ENCODE assay signal across 8 mouse cellular contexts in the genomic region with DNA sequence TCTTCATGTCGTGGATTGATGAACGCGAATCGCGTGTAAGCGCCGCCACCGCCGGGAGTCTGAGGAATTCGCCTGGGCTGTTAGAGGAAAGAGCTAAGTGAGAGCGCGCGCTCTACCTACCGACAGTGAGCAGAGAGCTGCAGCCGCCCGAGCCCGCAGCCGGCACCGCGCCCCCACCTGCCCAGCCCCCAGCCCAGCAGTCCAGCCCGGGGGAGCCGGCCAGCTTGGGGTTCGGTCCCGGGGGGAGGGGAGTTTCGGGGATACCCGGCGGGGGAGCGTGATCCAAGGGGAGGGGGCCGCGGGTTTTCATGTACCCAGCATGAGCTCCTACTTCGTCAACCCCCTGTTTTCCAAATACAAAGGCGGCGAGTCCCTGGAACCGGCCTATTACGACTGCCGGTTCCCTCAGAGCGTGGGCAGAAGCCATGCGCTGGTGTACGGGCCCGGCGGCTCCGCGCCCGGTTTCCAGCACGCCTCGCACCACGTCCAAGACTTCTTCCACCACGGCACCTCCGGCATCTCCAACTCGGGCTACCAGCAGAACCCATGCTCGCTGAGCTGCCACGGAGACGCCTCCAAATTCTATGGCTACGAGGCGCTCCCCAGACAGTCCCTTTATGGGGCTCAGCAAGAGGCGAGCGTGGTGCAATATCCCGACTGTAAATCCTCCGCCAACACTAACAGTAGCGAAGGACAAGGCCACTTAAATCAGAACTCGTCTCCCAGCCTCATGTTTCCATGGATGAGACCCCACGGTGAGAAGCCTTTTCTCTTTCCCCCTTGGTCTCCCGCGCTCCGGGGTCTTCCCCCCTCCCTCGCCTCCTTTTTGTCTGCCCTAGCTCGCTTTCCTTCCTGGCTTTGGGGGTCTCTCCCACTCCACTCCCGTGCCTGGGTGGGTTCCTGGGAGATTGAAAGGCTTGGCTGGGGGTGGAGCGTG. TPM values are rescaled to one million over a fixed set of nuclear protein-coding genes. Genes with fewer than 3 reads are reported as not detected.
DNase-seq lines count a peak whose midpoint lies in the region; ATAC-seq and TF ChIP-seq lines count a peak whose summit lies in the region.

Hoxc8 (plus strand) TSS at position 147 of the 937 bp plus-strand sequence.

- no peak within 1 kb of the TSS for H3K9ac ChIP-seq in embryonic facial prominence, embryonic 13.5 days
- H3K9ac ChIP-seq in lung, embryonic 15.5 days: no peak within 1 kb of the TSS
- H3K9ac ChIP-seq in lung, postnatal 0 days (replicated peaks; ENCODE audit: low read depth): no peak within 1 kb of the TSS
- peak within 1 kb of the TSS; percentile 58 for H3K9ac ChIP-seq in intestine, embryonic 14.5 days (ENCODE audit: low read length)
- H3K9ac ChIP-seq in neural tube, embryonic 15.5 days (replicated peaks): peak within 1 kb of the TSS; percentile 64

- peaks cover 99% of the 10 kb centered on the region for H3K27me3 ChIP-seq in embryonic facial prominence, embryonic 13.5 days
- peaks cover 100% of the 10 kb centered on the region for H3K27me3 ChIP-seq in embryonic facial prominence, embryonic 10.5 days (replicated peaks; ENCODE audit: low read depth, poor library complexity, severe bottlenecking)
- peaks cover 98% of the 10 kb centered on the region for H3K27me3 ChIP-seq in lung, embryonic 15.5 days
- H3K27me3 ChIP-seq in lung, postnatal 0 days (replicated peaks; ENCODE audit: insufficient read depth, low read length): peaks cover 93% of the 10 kb centered on the region
- H3K27me3 ChIP-seq in intestine, embryonic 14.5 days (replicated peaks; ENCODE audit: control insufficient read depth, insufficient read depth, low read length): peaks cover 94% of the 10 kb centered on the region
- H3K27me3 ChIP-seq in neural tube, embryonic 15.5 days (replicated peaks): peaks cover 2% of the 10 kb centered on the region; the same call in 1 of the 2 replicates

- H3K4me2 ChIP-seq in embryonic facial prominence, embryonic 13.5 days: 0 out of 2 replicates have a peak within 1 kb of the TSS, but pooled peaks have one; percentile 11
- H3K4me2 ChIP-seq in lung, embryonic 15.5 days: 0 out of 2 replicates have a peak within 1 kb of the TSS, but pooled peaks have one; percentile 18
- H3K4me2 ChIP-seq in lung, postnatal 0 days (replicated peaks; ENCODE audit: low read depth, low read length): no peak within 1 kb of the TSS
- H3K4me2 ChIP-seq in intestine, embryonic 14.5 days (ENCODE audit: low read length): peak within 1 kb of the TSS; percentile 52
- peak within 1 kb of the TSS; percentile 82 for H3K4me2 ChIP-seq in neural tube, embryonic 15.5 days

- no peaks in the 10 kb centered on the region for H3K36me3 ChIP-seq in embryonic facial prominence, embryonic 13.5 days
- no peaks in the 10 kb centered on the region for H3K36me3 ChIP-seq in embryonic facial prominence, embryonic 10.5 days (replicated peaks)
- no peaks in the 10 kb centered on the region for H3K36me3 ChIP-seq in lung, embryonic 15.5 days
- no peaks in the 10 kb centered on the region for H3K36me3 ChIP-seq in lung, postnatal 0 days (ENCODE audit: insufficient read depth, low read length)
- no peaks in the 10 kb centered on the region for H3K36me3 ChIP-seq in intestine, embryonic 14.5 days (ENCODE audit: control insufficient read depth, insufficient read depth, low read length)
- no peaks in the 10 kb centered on the region for H3K36me3 ChIP-seq in neural tube, embryonic 15.5 days

- H3K9me3 ChIP-seq in embryonic facial prominence, embryonic 13.5 days: no peaks in the 10 kb centered on the region
- no peaks in the 10 kb centered on the region for H3K9me3 ChIP-seq in embryonic facial prominence, embryonic 10.5 days
- H3K9me3 ChIP-seq in lung, embryonic 15.5 days: no peaks in the 10 kb centered on the region
- H3K9me3 ChIP-seq in lung, postnatal 0 days (ENCODE audit: low read length): no peaks in the 10 kb centered on the region
- H3K9me3 ChIP-seq in intestine, embryonic 14.5 days (ENCODE audit: control insufficient read depth, low read length): no peaks in the 10 kb centered on the region
- H3K9me3 ChIP-seq in neural tube, embryonic 15.5 days (replicated peaks): no peaks in the 10 kb centered on the region

- TF ChIP-seq EP300 in lung, postnatal 0 days (IDR thresholded peaks at IDR 0.05): no peak

- TF ChIP-seq CTCF in lung, postnatal 0 days (IDR thresholded peaks at IDR 0.05): no peak

- H3K27ac ChIP-seq in embryonic facial prominence, embryonic 13.5 days: no peak within 1 kb of the TSS
- no peak within 1 kb of the TSS for H3K27ac ChIP-seq in embryonic facial prominence, embryonic 10.5 days (replicated peaks)
- H3K27ac ChIP-seq in lung, embryonic 15.5 days: no peak within 1 kb of the TSS
- no peak within 1 kb of the TSS for H3K27ac ChIP-seq in lung, postnatal 0 days (ENCODE audit: low read length)
- peak within 1 kb of the TSS; percentile 51; the same call in 1 of the 2 replicates for H3K27ac ChIP-seq in intestine, embryonic 14.5 days (ENCODE audit: low read depth)
- peak within 1 kb of the TSS; percentile 89 for H3K27ac ChIP-seq in neural tube, embryonic 15.5 days (replicated peaks)

- H3K4me3 ChIP-seq in embryonic facial prominence, embryonic 13.5 days: peak within 1 kb of the TSS; percentile 16; the same call in 1 of the 2 replicates
- no peak within 1 kb of the TSS for H3K4me3 ChIP-seq in embryonic facial prominence, embryonic 10.5 days
- H3K4me3 ChIP-seq in lung, embryonic 15.5 days: 0 out of 2 replicates have a peak within 1 kb of the TSS, but pooled peaks have one; percentile 8
- no peak within 1 kb of the TSS for H3K4me3 ChIP-seq in lung, postnatal 0 days (ENCODE audit: low read depth, low read length)
- peak within 1 kb of the TSS; percentile 42 for H3K4me3 ChIP-seq in intestine, embryonic 14.5 days (ENCODE audit: low read depth, low read length)
- H3K4me3 ChIP-seq in neural tube, embryonic 15.5 days (replicated peaks): peak within 1 kb of the TSS; percentile 52

- ATAC-seq in embryonic facial prominence, embryonic 13.5 days (ENCODE audit: insufficient number of reproducible peaks, insufficient read depth, low FRiP score, low TSS enrichment, low read depth): no peak
- no peak for ATAC-seq in lung, embryonic 15.5 days (ENCODE audit: borderline replicate concordance, extremely low read depth, low FRiP score, low TSS enrichment)
- ATAC-seq in lung, postnatal 0 days: no peak
- ATAC-seq in intestine, embryonic 14.5 days (replicated peaks; ENCODE audit: low FRiP score, low TSS enrichment, low read depth): 0 out of 2 replicates have a peak, but pooled peaks have one; percentile 32
- peak; percentile 57 for ATAC-seq in neural tube, embryonic 15.5 days (ENCODE audit: low FRiP score)

- DNase-seq in embryonic facial prominence, embryonic 10.5 days (ENCODE audit: low spot score): no peak
- DNase-seq in lung, postnatal 0 days (ENCODE audit: low spot score): no peak
- no peak for DNase-seq in intestine, embryonic 14.5 days (ENCODE audit: low spot score)
- no peak for DNase-seq in right cerebral cortex, postnatal 4 days
- DNase-seq in lung, adult 18-20 months: no peak

- H3K4me1 ChIP-seq in embryonic facial prominence, embryonic 13.5 days: 0 out of 2 replicates have a peak, but pooled peaks cover 6% of the 10 kb centered on the region
- peaks cover 3% of the 10 kb centered on the region; the same call in 1 of the 2 replicates for H3K4me1 ChIP-seq in embryonic facial prominence, embryonic 10.5 days
- 0 out of 2 replicates have a peak, but pooled peaks cover 5% of the 10 kb centered on the region for H3K4me1 ChIP-seq in lung, embryonic 15.5 days
- no peaks in the 10 kb centered on the region for H3K4me1 ChIP-seq in lung, postnatal 0 days (ENCODE audit: insufficient read depth, low read depth, low read length)
- peaks cover 4% of the 10 kb centered on the region; the same call in 1 of the 2 replicates for H3K4me1 ChIP-seq in intestine, embryonic 14.5 days (replicated peaks; ENCODE audit: control insufficient read depth, insufficient read depth, low read length)
- H3K4me1 ChIP-seq in neural tube, embryonic 15.5 days: peaks cover 85% of the 10 kb centered on the region

- 1% methylated on average over 69 of the region's 69 CpGs for WGBS in embryonic facial prominence, embryonic 13.5 days
- WGBS in embryonic facial prominence, embryonic 10.5 days: 1% methylated on average over 69 of the region's 69 CpGs
- WGBS in lung, embryonic 15.5 days: 1% methylated on average over 69 of the region's 69 CpGs
- 2% methylated on average over 67 of the region's 69 CpGs for WGBS in lung, postnatal 0 days
- WGBS in intestine, embryonic 14.5 days: 2% methylated on average over 69 of the region's 69 CpGs
- 2% methylated on average over 66 of the region's 69 CpGs for WGBS in neural tube, embryonic 15.5 days

RNA-seq across cellular contexts. Expression of gene Hoxc8, which starts in this region (rescaled TPM):
- polyA plus RNA-seq in embryonic facial prominence, embryonic 13.5 days (2015; fragmentation: Nextera tagmentation; extraction: Ambion mirVana): not detected in 2 replicates
- not detected in 2 replicates for polyA plus RNA-seq in embryonic facial prominence, embryonic 10.5 days (2016; fragmentation: Nextera tagmentation; extraction: Ambion mirVana)
- 0.10 TPM in 1 of 2 replicates, not detected in the other for polyA plus RNA-seq in lung, embryonic 15.5 days (2015; fragmentation: Nextera tagmentation; extraction: Ambion mirVana)
- polyA plus RNA-seq in lung, postnatal 0 days (2015; fragmentation: Nextera tagmentation; extraction: Ambion mirVana): not detected in 2 replicates
- polyA plus RNA-seq in intestine, embryonic 14.5 days (2014; fragmentation: Nextera tagmentation; extraction: Ambion mirVana): 9.5 and 11.9 TPM in 2 replicates
- 56.5 and 108 TPM in 2 replicates for polyA plus RNA-seq in neural tube, embryonic 15.5 days (2015; fragmentation: Nextera tagmentation; extraction: Ambion mirVana)

Comparison
In these comparisons a context has a peak if more than half of its experiments do, and no peak if none do; other contexts are left out.
1. H3K4me3 ChIP-seq: peak in embryonic facial prominence, embryonic 13.5 days (single experiment), lung, embryonic 15.5 days (single experiment), intestine, embryonic 14.5 days (single experiment) and neural tube, embryonic 15.5 days (single experiment); none in embryonic facial prominence, embryonic 10.5 days (single experiment) and lung, postnatal 0 days (single experiment).
2. ATAC-seq: peak in intestine, embryonic 14.5 days (single experiment) and neural tube, embryonic 15.5 days (single experiment); none in embryonic facial prominence, embryonic 13.5 days (single experiment), lung, embryonic 15.5 days (single experiment) and lung, postnatal 0 days (single experiment).
3. H3K27ac ChIP-seq: peak in intestine, embryonic 14.5 days (single experiment) and neural tube, embryonic 15.5 days (single experiment); none in embryonic facial prominence, embryonic 13.5 days (single experiment), embryonic facial prominence, embryonic 10.5 days (single experiment), lung, embryonic 15.5 days (single experiment) and lung, postnatal 0 days (single experiment).
4. H3K9ac ChIP-seq: peak in intestine, embryonic 14.5 days (single experiment) and neural tube, embryonic 15.5 days (single experiment); none in embryonic facial prominence, embryonic 13.5 days (single experiment), lung, embryonic 15.5 days (single experiment) and lung, postnatal 0 days (single experiment).